Mouse (Mus musculus): Measurements from ENCODE around the gene Fgfr1op.
A peak's percentile ranks its signal among the peaks of the same experiment; 100 is the strongest.
"Not testable (repeated sequence)": the region's sequence is repeated elsewhere in the genome, so short reads cannot be mapped to it uniquely, and the experiment has no call there.

Gene Fgfr1op

DNA sequence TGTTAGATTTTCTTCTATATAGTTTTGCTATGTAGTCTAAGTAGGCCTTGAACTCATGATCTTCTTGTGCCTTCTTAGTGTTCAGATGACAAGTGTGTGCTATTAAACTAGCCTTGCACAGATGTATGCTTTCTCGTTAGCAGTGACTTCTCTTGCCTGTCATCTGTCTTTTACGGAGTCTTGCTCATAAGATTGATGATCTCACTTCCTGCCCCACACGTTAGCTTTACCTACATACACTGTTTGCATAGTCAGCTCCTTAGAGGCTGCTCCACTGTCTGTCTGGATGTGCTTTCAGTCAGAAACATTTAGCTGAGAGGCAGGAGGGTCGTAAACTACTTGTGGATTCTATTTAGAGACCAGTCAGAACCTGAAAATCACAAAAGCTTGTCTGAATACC lies 5.8 kb downstream of the Fgfr1op start:
- no peak for DNase-seq

DNA sequence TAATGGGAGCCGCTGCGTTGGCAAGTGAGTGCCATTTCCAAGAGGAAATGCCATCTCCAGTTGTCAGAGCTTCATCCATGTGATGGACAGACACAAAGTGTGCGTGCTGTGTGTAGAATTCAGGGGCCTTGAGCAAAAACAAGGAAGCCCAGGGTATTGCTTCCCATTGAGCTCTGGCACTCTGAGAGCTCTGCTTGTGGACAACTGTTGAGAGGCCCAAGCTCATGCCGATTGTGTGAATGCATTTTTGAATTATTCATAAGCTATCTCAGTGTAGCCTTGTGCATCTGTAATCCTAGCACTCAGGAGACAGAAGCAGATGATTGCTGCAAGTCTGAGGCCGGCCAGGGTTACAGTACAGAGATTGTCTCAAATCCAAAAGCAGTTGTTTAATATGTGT lies 11.8 kb downstream of the Fgfr1op start:
- no peak for DNase-seq

DNA sequence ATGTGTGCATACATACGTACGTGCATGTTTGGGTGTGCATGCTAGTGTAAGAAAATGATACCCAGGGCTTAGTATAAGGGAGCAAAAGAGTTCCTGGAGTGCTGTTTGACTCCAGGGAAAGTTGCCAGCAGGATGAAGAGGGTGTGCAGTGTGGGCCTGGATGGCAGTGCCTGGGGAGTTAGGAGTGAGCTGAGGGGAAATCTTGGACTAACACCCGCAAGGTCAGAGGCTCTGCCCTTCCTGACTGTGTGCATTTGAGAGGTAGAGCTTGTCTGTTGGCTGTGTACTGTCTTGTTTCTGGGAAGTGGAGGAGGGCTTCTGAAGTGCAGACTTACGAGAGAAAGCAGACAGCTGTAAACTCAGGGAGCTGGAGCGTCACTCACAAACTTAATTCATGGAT lies 18.5 kb downstream of the Fgfr1op start:
- DNase-seq: no peak

DNA sequence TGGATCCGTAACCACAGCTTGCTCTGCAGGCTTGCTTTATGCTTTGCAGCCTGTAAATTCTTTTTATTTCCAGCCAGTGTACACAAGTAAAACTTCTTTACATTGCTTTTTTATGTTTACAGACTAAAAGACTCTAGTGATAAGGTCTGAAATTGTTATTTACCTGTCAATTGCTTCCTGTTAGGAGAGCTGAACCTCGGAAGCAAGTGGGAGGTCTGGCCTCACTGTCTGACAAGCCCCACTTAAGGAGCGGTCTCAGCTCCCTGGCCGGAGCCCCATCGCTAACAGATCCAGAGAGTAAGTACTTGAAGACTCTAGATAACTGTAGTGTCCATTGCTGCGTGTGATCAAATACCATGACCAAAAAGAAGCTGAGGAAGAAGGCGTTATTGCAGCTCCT lies 18.9 kb downstream of the Fgfr1op start:
- DNase-seq: no peak

DNA sequence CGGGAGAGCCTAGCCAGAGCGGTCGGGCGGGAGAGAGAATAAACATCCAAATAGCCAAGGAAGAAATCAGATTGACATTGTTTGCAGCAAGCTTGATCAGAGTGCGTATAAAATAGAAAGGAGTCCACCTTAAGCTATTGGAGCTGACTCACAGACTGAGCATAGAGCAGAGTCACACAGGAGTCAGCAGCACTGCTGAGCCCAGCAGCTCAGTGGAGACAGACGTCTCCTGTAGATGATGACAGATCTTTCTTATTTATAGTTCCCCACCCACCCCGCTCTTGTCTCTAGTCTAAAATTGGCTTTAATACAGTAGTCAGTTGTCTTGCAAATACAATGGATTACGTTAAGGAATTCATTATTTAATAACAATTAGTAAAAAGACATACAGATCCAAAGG lies 28.4 kb downstream of the Fgfr1op start:
- DNase-seq: no peak

DNA sequence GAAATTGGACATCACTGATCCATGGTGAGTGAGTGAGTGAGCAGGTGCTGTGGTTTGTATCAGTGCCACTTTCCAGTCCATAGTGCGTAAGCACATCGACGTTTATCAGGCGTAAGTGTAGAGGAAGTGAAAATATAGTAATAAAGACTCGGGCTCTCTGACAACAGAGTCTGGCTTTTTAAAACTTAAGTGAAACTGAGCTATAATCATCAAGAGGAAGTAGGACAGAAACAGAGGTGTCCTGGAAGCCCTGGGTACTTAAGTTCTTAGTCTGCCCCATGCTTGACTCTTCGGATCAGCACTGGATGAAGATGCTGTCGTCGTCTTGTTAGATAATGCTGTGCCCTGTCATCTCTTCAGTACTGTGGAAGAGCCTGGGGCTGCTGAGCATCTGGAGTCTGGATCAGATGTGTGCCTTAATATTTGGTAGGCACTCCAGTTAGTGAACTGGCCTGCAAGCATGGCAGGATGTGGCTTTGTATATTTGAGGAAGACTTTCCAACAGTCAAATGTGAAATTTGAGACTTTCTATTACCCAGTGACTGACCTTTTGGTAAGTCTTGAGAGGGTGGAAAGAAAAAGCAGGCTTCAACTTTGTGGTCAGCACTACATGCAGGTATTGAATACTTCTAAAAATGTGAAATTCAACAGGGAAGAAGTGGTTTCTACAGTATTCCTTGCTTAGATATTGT lies 30.5 kb downstream of the Fgfr1op start:
- DNase-seq: peak in 1 of 2 experiments; percentile 37

DNA sequence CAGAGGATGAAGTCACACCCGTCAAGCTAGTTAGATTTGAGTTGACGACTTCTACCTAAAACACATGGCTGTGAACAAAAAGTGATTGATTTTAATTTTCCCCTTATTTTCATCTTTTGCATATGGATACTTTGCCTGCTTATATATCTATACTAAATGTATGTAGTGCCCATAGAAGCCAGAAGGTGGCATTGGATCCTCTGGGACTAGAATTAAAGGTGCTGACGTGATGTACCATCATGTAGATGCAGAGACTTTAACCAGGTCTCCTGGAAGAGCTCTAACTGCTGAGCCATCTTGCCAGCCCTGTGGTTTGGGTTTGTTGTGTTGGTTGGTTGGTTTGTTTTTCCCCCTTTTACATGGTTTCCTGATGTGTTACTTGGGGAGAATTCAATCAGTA lies 32.4 kb downstream of the Fgfr1op start:
- no peak for DNase-seq

DNA sequence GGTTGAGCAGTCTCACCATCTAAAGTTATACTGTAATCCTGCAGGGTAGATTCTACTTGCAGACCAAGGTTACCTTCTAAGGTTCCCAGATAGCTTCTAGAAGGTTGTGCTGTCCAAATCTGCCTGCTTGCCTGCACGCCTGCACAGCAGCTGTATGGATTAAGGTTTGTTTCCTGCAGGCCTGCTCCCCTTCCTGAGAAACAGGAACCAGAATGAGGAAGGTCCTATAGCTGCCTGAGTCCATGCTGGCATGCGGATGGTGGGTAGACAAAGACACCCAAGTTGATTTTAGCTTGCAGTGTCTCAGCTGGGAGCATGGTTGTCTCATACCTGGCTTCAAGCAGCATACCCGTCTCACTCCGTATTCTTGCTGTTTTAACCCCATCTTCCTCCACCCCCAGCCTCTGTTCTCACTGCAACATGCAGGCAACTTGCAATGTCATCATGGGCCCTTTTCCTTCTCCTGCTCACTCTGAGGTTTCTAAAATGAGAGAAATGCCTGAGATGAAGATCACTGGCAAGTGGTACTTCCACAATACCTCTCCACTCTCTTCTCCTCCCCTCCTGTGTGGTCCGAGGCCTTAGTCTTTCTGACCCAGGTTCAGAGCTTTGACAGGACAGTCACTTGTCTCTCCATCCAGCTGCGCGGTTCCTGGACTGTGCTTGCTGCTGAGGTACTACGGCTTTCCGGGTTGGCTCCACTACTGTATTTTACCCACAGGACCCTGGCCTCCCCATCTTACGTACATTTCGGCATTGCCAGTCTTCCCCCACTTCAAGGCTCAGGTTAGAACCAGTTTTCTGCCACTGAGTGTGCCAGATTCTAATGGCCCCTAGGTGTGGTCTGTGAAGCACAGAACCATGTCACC lies 34.0 kb downstream of the Fgfr1op start:
- DNase-seq: no peak

DNA sequence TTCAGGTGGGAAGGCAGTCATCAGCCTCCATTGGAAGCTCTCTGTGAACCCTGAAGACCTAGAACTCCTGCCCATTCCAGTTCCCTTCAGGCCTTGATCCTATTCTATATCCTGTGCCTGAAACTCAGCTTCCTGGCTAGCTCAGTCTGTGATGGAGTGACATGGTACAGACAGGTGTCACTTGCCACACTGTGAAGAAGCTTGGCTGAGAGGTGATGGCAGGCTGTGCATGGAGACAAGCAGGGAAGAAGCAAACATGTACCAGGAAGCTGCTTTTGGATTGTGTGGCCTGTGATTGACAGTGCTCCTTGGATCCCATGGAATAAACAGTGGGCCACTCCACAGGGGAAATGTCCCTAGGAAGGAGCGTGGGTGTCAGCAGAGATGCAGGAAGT lies 34.6 kb downstream of the Fgfr1op start:
- DNase-seq: no peak

DNA sequence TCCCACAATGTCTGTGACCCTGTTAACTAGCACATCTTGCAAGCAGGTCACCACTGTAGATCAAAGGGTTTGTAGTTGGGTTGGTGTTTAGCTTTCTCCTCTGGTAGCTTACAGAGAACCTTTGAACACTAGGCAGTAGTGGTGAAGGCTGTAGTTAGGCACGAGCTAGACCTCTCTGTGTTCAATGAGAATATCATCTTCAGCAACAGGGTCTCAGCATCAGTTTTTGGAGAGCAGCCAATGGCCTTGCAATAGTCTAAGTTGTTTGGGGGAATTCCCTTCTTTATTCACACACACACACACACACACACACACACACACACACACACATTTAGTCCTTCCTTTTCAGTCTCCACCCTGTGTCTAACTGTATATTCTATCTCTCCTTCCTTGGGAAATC lies 38.2 kb downstream of the Fgfr1op start:
- no peak for DNase-seq

DNA sequence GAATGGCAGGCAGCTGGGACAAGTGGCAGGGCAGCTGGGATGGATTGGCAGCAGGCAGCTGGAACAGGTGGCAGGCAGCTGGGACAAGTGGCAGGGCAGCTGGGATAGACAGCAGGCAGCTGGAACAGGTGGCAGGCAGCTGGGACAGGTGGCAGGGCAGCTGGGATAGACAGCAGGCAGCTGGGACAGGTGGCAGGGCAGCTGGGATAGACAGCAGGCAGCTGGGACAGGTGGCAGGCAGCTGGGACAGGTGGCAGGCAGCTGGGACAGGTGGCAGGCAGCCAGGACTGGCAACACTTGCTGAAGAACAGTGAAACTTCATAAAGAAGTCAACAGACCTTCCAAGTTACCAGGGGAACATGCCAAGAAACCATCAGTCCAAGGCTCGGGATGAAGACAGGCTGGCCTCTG lies 39.9 kb downstream of the Fgfr1op start:
- not testable (repeated sequence) for DNase-seq

DNA sequence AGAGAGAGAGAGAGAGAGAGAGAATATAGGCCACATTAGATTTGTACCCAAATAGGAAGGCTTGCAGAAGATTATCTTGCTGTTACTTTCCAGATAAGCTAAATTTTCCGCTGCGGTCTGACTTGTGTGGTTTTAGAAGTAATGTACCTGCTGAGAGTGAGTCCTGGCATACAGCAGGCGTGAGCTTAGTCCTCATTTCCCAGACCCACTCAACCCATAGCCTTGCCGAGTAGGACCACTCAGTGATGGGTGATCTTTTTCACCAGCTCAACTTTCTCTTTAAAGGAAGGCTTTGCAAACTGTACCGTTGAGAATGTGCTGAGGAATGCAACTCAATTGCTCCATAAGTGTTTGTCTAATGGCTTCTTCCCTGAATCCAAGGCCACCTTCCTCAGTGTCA lies 41.4 kb downstream of the Fgfr1op start:
- DNase-seq: no peak

DNA sequence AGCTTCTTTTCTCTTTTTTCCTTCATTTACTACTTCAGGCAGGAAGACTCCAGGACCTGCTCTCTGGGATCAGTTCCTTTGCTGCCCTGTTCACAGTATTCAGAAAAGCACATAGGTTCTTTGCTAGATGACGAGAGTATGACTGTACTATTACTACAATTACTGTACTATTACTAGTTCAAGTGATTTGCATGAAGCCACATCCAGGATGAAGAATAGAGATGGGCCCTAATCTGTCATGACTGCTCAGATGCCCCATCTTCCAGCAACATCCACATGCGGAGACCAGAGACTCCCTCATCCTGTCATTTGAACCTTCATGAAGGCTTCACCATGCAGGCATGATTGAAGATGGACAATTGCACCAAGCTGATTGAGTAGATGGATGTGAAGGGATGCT lies 44.4 kb downstream of the Fgfr1op start:
- DNase-seq: no peak

DNA sequence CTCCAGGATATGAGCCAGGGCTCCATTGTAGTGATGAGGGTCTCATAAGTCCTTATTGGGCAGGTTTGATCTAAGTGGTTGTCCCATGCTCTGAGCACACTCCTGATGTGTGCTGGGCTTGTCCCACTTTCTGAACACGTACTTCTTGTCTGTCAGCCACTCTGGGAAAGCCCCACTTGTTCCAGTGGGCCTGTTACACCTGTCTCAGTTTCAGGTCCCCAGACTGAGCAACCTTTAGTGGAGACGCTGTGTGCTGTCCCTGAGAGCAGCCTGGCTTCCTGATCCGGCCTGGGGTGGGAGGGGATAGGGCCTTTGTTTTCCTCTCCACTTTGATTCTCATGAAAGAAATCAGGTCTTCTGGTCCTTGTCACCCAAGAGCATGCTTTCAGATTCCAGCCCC lies 44.9 kb downstream of the Fgfr1op start:
- DNase-seq: no peak

DNA sequence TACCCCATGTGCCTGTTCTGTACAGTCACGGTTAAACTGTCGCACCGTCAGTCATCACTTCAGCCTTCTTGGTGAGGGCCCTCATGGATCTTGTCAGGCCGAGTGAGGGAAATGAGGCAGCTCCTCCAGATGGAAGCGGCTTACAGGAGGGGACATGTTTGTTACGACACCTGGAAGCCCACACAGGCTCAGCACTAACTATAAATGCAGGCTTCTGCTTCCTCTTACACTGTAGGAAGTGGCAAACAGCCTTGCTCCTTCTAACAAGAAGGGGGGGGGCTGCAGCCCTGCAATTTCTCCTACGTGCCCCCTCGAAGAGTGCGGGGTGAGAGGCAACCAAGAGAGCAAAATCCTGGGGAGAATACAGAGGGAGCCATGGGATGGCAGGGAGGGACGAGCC lies 45.4 kb downstream of the Fgfr1op start:
- DNase-seq: no peak

DNA sequence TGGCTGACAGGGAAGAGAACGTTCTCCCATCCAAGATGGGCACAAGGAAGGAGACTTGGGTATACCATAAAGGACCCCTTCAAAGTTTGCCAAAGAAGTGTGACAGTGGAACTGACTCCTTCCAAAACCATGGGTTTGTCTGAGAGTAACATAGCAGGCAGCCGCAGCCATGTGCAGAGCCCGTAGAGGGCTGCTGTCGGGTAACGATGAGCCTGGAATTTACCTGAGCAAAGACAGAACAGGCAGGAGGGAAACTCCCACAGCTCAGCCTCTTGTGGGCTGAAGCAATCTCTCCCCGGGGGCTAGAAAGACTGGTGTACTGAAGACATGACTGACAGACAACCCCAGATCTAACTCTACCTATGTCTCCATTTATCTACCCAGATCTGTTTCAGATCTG lies 46.1 kb downstream of the Fgfr1op start:
- DNase-seq: no peak

DNA sequence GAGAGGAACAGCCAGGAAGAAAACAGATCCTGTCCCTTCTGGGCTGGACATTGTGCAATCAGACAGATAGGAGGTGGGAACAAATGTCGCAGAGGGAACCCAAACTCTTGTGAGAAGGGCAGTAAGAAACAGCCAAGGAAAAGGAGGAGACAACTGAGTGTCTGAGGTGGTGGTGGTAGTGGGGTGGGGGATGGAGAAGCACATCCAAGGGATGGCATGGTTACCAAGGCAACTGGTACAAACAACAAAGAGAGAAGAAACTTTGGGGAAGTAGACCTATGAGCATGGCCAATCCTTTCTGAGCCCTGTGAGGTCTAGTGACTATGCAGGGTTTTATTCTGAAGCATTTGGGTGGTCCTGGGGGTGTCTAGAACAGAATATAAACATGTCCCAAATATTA lies 49.1 kb downstream of the Fgfr1op start:
- no peak for DNase-seq

DNA sequence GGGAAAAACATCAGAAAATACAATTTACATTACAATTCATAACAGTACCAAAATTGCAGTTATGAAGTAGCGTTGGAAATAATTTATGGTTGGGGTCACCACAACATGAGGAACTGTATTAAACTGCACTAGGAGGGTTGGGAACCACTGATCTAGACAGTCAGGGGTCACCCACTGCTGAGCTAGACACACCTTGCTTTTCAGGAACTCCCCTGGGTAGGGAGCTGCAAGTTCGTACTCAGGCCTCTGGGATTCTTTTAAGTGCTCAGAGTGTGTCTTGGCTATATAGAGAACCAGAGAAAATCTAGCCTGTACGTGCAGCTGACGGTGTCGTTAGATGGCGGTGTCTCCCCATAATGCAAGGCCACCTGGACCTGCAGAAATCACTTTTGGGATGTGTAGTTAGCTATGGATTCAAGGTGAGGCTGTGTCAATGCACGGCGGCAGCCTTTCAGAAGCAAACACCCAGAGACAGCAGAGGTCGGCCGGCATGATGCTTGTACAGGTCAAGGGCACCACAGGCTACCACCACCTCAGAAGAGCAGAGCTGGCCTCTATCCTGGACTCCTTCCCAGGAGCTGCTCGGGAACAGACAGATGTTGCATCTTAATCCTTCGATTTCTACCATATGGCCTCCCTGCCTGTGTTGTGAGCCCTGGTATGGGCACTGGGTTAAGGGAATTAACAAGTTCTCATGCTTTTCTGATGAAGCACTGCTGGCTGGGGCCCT lies 49.9 kb downstream of the Fgfr1op start:
- DNase-seq: no peak

DNA sequence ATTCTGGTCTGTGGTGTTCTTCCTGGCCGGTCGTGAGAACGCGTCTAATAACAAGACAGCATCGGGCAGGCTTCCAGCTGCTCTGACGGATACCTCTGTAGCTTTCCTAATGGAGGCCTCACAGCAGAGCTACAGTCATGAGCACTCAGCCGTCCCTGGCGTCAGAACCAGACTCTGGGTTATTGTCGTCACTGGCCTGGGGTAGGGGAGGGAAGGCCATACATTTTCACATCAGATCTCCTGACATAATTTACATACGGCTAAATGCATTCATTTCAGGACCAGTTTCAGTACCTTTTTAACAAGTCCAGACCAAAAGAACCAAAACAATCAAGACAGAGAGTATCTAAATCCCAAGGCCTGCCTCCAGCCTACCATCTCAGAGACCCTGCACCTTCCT lies 57.9 kb downstream of the Fgfr1op start:
- DNase-seq: no peak

DNA sequence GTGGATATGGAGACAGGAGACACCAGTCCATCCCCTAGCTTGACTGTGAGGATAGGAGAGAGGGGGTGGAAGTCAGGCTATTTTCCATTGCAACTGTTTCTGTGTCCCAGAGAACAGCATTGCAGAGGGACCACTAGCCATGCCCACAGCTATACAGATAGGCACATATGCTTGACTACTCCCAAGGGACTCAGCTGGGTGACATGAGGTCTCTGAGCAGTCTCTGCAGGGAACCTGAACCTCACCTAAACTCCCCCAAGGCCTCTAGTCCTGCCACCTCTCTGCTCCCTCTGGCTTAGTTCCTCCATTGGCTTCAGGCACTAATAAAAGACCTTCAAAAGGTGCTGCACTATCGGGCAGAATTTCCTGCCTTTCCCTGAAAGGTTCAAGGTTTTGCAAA lies 58.8 kb downstream of the Fgfr1op start:
- DNase-seq: no peak

DNA sequence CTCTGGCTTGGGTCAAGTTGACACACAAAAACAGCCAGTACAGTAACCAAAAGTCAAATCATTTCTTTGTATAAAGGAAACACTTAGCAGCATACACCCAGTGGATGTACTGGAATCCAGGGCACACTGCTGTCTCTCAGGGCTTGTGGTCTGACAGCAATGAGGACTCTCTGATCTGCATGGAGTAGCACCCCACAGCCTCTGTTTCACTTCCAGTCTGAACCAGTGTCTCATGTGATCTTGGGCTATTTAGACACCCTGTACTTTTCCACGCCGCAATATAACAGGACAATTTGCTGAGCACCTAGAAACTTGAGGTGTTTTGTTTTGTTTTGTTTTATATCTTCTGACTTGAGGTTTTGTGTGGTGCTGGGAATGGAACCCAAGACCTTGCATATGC lies 59.9 kb downstream of the Fgfr1op start:
- no peak for DNase-seq

DNA sequence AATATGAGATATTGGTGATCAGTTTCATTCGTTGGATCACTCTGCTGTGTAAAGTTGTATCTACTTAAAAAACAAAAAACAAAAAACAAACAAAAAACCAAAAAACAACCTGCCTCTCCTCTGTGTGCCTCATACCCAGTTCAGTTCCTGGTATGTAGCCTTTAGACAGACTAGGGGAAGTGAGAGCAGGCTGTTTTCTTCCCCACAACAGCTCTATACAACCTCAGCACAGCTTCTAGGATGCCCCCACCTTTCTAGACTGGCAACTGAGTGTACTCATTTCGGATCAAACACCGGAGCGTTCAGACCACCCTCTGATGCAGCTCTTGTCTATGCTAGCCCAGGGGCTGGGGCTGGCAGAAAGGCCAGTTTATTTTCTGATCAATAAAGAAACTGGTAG lies 60.4 kb downstream of the Fgfr1op start:
- no peak for DNase-seq

DNA sequence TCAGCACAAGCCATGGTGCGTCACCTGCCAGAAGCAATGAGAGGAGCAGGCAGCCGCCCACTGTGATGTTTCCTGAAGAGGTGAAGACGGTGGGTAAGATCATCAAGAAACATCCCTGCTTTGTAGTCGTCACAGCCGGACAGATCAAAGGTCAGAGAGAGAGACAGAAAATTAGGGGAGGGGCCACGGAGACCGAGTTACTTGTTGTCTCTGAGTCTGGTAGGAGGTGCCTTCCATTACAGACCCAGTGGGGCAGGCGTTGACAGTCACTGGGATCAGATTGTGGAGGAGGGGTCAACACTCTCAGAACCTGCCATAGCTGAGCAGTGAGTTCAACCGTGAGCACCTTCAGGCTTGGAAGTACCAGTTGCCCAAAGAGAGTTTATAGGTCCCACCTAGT lies 63.3 kb downstream of the Fgfr1op start:
- no peak for DNase-seq

DNA sequence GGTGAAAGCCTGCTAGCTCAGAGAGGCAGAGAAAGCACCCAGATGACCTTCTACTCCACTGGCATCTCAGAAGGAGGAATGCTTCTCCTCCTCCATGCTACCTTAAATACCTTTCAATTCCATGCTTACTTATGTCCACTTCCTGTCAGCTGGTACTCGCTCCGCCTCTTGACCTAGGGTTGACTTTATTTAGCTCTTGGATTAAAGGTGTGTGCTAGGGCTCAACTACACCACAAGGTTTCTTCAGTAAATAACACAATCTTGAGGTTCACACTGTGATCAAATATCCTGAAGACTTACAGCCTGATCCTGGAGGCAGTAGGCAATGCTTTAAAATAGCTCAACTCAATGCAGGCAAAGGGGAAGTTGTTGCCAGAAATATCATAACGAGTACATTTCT lies 64.3 kb downstream of the Fgfr1op start:
- DNase-seq: no peak
